Mouse (Mus musculus) cerebellum, postnatal 25 days (tissue): ENCODE measurements around the gene Rnf207.

Source experiments
- DNase-seq, 2 experiments: peaks; one replicate each; pipeline ENCODE4 v3.0.0; 2021; ENCODE audit warnings: mixed read lengths in 2 of 2

The Rnf207 gene

DNA sequence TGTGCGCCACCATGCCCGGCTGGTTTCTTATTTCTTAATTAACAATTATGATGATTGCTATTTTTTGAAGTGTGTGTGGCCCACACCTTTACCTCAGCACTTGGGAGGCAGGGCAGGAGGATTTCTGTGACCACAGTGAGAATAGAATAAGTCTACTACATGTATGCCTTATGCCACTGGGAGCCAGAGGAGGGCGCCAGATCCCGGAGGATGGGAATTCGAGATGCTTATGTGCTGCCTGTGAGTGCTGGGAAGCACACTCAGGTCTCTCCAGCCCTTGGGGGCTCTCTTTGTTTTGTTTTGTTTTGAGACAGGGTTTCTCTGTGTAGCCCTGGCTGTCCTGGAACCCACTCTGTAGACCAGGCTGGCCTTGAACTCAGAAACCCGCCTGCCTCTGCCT is 9.9 kb upstream of the Rnf207 start:
- peak; percentile 52 to 74 for DNase-seq

DNA sequence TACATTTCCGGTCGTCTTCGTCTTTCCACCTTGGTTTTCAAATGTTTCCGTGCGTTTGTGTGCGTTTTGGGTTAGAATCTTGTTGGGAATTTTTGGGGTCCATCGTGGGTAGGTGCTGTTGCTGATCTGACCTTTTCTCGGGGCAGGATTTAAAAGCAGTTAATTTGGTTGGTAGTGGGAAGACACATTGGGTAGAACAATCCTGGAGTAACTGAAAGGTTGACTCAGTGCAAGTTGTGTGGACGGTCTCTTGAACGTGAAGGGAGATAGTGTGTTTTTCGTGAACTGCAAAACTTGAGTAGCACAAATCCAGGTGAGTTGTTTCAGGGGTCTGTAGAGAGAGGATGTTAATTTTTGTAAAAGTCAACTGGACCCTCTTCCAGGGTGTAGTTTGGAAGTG is 7.8 kb upstream of the Rnf207 start:
- DNase-seq = no peak

DNA sequence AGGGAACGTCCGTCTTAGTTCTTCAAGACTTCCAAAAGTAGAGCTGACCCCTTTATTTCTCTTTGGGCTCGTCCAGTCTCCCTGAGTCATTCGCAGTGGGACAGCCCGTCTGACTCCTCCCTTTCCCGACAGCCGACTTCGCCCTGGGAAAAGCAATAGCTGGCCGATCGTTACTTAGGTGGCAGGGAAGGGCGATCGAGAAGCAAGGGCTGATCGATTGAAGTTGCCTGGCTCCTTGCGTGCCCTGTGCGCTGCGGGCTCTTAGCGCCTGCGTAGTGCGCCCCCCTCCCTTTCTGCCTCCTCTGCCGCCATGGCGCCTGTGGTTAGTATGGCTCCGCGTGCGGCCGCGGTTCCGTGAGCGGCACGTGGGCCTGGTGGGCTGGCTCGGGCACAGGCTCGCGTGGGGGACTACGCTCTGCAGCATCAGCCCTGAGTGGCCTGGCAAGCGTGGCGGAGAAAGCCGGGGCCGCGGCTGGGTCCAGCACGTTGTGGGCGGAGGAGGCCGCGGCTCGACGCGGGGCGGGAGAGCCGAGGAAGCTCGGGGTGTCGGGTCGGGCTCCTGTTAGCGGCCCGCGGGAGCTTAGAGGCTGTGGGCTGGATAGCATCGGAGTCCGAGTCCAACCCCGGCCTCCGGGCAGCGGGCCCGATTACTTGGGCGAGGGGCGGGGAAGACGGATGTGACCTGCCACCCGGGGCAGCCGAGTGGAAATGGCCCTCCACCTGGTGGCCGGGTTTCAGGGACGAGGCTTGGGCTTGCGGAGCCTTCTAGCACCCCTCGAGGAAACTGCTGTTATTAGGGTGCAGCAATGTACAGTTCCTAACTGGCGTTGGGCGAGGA is 7.0 kb upstream of the Rnf207 start, which contains the start of gene Rpl22:
Gene Rpl22, plus strand, starts transcription at position 169 of the 838 bp plus-strand sequence.
- peak; percentile 93 to 96 for DNase-seq

DNA sequence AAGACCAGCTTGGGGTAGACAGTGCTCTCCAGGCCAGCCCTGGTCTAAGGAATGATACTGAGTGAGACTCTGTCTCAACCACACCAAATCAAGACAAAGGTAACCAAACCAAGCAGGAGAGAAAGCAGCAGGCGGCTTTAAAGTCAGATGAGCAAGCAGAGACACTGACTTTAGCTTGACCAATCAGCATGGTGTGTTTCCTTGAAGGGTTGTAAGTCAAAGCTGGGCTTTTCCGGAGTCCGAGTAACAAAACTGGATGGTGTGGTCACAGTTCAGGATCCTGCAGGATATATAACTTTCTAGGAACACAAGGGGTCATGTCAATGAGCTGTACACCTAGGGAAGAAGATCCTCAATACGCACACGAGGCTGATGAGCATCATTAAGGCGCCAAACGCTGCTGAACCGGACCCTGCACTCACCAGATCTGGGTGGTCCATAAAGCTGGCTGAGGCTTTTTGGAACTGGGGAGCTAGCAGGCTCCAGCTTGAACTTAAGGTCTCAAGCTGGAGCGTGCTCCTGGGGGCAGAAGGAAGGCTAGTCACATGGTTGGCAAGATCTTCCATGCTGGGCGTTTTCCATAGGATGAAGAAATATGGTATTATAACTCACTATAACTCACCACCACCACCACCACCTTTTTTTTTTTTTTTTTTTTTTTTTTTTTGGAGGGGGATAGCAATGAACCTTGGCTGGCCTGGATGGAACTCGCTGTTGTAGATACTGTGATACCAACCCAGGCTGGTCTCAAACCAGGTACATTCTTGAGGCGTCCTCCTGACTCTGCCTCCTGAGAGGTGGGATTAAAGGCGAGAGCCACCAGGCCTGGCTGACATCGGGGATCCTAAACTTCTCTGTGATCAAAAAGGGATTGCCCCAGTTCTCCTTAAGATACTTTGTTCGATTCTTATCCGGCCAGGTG is 6.1 kb upstream of the Rnf207 start:
- DNase-seq = no peak

DNA sequence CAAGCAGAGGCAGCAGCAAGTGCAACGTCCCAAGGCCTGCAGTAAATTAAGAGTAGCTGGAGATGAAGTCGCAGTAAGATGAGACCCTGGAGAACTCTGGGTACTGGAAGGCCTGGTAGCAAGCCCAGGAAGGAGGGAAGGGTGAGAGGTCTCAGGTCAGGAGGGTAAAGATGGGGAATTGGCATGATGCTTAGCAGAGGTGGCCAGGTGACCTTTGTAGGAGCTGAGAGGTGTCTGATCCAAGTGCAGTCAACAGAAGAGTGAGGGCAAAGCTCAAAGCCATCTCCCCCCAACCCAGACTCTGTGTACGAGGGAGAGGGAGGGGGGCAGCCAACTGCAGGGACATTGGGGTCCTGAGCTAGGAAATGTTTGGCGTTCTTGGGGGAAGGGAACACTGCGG is 2.7 kb upstream of the Rnf207 start:
- no peak for DNase-seq

DNA sequence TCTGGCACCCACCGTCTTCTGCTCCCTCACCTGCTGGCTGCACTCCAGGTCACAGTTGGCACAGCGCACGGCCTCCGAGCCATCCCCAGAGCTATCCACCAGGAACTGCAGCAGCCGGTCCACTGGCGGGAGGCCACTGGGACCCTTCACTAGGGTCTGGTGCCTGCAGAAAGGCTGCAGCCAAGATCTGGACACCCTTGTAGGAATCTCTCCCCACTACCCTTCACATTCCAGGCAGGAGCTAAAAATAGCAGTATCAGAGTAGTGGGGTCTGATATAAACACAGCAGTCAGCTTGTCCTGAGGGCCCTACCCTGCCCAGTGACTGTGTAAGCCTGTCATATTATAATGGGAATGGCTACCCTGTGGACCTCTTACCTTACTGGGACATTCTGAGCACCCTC is 1.2 kb downstream of the Rnf207 start:
- DNase-seq = peak in 1 of 2 experiments; percentile 45

DNA sequence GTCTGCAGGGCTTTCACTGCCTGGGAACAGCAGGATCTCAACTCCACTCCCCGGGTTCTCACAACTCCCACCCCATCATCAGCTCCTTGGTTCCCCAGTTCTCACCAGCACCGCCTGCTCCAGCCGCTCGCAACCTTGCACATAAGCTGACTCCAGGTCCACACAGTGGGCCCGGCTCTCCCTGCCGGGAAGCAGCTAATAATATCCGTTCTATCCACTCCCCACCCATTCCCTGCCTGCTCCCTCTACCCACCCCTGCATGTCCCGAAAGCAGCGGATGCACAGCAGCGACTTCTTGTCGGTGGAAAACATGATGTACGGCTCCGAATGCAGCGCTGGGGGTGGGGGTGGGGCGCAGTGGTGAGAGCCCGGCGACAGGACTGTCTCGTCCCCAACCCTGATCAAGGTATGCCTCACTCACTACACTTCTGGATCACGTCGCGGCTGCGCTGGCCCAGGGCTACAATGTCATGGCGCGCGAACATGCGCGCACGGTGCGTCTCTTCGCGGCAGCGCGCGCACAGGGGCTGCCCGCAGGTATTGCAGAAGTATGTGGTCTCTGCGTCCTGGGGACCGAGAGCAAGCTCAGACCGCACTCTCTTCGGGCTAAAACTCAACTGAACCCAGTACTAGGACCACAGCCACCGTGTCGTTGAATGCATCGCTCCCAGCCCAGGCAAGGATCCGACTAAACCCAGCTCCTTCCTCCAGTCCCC is 3.1 kb downstream of the Rnf207 start:
- no peak for DNase-seq

DNA sequence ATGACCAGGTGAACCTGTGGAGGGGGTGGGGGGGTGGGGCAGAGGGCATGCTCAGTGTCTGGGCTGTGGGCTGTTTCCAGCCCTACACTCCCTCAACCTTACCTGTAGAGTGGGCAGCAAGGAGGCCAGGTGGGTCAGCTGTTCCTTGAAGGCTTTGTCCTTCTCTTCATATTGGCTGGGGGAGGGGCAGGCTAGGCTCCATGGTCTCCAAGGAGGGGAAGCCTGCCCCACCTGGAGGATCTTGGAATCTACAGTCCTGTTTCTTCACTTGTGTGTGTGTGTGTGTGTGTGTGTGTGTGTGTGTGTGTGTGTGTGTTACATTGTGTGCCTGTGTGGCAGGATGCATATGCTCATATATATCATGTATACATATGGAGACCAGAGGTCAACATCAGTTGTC is 4.9 kb downstream of the Rnf207 start:
- peak in 1 of 2 experiments; percentile 42 for DNase-seq

DNA sequence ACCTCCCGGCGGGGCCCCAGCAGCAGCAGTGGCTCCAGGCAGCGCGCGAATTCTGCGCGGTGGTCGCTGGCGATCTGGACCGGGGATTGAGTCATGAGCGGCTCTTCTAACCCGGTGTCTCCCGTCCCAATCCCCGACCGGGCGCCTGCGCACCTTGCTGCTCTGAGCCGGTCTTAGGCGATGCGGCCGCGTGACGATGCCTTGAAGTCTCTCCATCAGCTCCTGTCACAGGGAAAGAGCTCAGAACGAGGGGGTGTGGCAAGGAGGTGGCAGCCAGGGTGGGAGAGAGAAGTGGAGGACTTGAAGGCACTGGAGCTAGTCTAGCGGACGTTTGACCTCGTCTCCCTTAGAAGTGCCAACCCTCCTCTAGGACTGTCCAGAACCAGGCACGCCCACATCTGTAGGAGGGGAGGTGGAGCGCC is 5.6 kb downstream of the Rnf207 start:
- peak; percentile 27 to 32 for DNase-seq

DNA sequence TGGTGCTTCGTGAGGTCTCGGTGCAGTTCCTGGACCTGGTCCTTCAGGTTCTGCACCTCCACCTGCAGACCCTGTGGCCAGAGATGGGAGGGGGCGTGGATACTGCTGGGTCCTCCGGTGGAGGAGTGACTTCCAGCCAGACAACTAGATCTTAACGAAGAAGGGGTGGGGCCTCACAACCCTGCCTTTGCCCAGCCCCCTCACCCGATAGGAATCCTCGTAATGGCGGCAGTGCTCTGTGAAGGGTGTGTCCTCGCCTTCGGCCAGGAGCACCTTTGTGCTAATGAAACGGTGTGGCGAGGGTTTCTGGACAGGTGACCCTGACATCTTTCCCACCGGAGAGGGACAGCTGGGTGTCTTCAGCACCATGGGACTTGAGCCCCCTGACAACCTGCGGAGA is 6.6 kb downstream of the Rnf207 start:
- DNase-seq = no peak

DNA sequence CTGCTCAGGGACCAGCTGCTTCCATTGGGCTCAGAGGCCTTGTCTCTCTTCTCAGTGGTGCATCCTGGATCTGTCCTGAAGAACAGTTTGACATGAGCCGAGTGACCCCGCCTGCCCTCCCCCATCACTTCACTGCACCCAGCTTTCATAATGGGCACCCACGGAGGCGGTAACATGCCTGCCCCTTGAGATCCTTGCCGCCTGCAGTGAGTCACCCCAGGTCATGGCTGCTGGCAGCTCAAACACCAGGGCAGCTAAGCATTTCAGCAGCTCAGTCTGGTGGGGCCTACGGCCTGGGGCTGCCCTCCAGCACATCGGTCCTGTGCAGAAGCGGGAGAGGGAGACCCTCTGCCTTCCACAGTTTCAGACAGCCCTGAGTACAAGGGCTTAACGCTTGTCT is 11.3 kb downstream of the Rnf207 start:
- no peak for DNase-seq

DNA sequence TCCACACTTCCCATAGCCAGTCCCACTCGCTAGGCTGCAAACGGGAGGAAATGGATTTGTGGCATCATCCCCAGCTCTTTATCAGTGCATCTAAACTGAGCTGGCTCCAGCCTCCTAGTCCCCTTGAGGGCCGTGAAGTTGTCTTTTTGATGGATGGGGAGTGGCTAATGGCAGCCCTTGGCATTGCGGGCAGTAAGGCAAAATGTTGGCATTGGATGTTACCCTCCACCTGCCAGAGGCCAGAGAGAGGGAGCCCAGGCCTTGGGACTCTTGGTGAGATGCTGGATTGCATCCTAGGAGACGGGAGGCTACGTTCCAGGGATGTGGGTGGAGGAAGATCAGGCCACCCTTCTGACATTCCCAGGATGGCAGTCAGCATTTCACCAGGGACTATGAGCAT is 12.8 kb downstream of the Rnf207 start:
- DNase-seq = no peak

DNA sequence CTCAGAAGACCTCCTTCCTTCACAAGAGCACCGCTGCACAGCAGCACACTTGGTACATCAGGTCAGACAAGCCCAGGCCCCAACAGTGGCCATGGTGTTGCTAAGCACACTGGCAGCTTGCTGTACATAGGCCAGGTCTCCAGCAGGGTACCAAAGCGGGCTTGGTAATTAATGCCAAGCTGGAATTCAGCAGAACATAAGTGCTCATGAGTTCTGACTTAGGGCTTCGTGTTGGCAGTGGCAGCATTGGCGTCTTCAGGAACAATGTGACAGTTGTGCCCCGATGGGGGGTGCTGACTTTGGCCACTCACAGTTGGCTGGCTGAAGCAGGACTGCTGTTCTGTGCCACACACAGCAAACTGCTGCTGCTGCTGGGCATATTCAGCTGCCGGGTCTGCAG is 14.1 kb downstream of the Rnf207 start:
- peak in 1 of 2 experiments; percentile 48 for DNase-seq

DNA sequence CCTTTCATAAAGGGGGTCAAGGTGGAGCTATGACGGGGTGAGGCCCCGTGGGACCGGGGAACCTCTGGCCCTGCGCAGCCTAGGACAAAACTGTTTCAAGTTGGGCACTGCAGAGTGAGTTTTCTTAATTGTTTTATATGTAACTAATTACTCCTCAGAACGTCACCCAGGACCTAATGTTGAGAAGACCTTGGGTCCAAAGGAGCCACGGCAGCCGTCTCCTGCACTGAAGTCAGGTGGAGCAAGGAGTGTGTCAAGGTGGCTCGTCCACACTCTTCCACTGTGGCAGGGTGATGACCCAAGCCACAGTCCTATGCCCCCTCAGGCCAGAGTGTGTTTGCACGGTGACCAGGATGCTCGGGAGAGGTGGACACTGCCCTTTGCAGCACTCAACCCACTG is 15.6 kb downstream of the Rnf207 start:
- DNase-seq = no peak

DNA sequence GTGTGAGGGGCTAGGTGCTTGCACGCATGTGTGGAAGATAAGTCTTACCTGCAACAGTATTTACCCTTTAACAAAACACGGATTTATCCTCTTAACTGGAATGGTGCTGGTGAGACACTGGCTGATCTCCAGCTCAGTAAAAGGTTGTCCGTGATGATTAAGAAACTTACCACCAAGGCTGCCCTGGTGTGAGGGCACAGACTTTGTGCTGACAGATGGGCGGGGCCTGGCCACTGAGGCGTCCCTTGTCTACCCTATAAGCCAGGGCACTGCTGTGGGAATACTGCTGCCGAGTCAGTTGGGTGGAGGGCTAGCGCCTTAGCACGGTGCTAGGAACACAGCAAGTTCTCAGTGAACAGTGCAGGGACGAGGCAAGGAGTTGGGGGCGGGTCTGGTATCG is 16.8 kb downstream of the Rnf207 start:
- no peak for DNase-seq

DNA sequence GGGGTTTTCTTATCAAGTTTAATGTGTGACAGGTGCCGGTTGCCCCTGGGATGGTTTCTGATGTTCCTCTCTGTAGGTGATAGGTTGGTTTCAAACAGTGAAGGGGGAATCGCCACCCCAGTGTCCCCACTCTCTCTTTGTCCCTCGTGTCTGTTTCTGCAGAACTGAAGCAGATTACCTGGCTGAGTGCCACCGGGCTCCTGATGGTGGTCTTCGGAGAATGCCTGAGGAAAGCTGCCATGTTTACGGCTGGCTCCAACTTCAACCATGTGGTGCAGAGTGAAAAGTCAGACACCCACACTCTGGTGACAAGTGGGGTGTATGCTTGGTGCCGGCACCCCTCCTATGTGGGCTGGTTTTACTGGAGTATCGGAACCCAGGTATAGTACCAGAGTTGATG is 18.4 kb downstream of the Rnf207 start:
- no peak for DNase-seq

DNA sequence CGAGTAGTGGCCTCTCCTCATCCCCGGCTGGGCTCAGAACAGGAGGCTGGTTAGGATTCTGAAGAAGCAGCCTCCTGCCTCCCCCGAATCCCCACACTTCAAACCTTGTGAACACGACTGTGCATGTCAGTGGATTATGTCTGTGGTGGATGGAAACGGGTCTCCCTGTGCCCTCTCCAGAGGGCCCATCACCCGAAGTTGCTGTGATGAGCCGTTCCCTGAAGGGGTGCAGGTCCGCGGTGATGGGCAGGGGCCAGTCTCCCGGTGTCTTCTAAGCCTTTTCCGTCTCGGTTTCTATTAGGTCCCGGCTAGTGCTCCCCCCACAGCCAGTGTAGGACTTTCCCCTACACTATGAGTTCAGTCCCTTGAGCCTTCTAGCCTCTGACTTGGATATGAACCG is 20.0 kb downstream of the Rnf207 start:
- no peak for DNase-seq

DNA sequence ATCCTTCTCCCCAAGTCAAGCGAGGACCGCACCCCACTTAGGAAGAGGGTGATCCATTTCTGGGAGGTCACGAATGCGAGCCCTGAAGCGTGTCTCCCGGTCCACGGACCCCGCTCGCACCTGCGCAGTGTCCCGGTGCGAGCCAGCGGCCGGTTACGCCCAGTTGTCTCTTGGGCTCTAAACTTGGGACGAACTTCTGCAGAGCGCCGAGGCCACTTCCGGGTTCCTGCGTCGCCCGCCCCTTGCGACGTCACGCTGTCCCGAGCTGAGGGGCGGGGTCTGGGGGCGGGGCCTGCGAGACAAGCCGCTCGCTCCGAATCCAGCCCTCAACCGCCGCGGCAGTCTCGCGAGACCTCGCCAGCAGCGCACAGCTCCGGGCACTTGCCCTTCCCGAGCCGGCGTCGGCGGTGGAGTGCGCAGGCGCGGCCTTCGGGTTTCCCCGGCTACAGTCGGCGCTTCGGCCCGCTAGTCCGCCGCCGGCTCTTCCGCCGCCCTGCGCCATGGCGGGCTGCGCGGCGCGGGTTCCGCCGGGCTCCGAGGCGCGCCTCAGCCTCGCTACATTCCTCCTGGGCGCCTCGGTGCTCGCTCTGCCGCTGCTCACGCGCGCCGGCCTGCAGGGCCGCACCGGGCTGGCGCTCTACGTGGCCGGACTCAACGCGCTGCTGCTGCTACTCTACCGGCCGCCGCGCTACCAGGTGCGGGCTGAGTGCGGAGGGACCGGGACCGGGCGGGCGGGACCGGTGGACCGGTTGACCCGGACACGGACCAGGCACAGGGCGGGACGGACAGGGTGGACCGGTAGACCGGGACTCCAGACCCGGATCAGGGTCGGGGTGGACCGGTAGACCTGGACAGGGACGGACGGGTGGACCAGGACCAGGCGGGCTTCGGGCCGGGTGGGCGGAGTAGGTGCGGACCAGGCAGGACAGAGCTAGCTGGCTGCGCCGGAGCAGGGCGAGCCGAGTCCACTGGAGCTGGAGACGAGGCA is 21.6 kb downstream of the Rnf207 start, which contains the start of gene Icmt:
Gene Icmt, plus strand, starts transcription at position 354 of the 988 bp plus-strand sequence.
- peak; percentile 100 for DNase-seq

DNA sequence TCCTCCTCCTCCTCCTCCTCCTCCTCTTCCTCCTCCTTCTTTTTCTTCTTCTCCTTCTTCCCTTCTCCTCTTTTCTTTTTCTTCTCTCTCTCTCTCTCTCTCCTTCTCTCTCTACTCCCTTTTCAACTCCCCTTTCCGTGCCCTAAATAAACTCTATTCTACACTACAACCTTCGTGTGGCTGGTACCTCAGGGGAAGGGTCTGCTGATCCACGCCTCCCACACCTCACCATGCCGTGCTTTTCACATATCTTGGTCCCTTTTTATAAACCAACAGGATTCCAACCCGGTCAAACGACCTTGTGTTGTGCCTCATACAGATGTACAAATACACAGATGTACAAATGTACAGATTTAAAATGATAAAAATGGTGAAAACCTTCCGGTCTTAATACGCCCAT is 22.4 kb downstream of the Rnf207 start:
- no peak for DNase-seq

DNA sequence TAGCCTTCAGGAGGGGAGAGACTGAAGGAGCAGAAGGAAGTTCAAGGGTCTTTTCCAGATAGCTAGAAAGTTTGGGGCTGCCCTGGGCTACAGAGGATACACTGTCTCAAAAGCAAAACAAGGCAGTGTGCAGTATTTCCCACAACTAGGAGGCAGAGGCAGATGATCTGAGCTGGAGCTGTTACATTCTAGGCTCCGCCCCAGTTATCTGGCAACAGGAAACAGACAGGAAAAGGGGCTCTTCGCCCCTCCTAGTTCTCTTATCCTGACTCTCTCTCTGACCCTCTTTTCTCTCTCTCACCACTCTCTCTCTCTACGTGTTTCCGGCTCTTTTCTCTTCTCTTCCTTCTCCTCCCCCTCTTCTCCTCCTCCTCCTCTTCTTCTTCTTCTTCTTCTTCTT is 22.9 kb downstream of the Rnf207 start:
- DNase-seq = no peak

DNA sequence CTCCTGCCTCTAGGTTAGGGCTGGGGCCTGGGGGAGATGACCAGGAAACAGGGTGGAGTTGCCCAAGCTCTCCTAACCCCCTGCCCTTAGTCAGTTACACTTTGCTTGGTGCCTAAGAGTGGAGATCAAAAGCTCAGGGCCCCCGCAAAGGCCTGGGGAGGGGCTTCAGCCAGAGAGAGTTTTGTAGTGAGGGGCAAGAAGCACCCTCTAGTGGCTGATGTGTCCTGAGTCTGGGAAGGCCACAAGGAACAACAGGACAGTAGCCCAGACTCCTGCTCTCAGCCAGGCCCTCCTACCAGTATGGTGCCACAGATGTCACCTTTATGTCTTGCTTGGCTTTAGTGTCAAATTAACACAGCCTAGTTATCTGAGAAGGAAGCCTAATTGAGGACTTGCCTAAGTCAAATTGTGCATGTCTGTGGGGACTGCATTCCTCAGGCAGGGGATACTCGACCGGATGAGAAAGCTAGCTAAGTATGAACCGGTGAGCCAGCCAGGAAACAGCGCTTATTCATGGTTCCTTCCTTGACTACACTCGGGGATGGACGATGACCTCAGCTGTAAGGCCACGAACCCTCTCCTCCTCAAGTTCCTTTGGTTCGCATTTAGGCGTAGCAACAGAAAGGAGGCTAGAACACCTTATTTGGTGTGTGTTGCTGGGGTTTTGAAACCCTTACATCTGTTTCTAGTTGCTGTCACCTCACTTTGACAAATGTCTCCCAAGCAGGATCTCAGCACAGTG is 24.4 kb downstream of the Rnf207 start:
- no peak for DNase-seq
